Mouse (Mus musculus) CH12.LX (cell line): ENCODE results near the gene Hba-a2. TPM values are rescaled to one million over a fixed set of nuclear protein-coding genes. Genes with fewer than 3 reads are reported as not detected.

Experiments used
- DNase-seq: peaks from one replicate; pipeline ENCODE4 v3.0.0-alpha.2; 2013; ENCODE audit errors: extremely low read depth
- H3K27ac ChIP-seq: 2 replicates; pipeline ENCODE4 v1.5.1; 2012; ENCODE audit warnings: low read depth, mild to moderate bottlenecking, control low read depth, moderate library complexity; ENCODE audit not compliant: insufficient read depth
- H3K27me3 ChIP-seq: replicated peaks from 2 replicates; pipeline ENCODE3; 2012; ENCODE audit warnings: inconsistent platforms
- H3K36me3 ChIP-seq, 2 experiments: replicated peaks in 1 of 2; 2 replicates each; pipeline versions ENCODE3 to v1.6.1; 2012; ENCODE audit warnings: inconsistent platforms in 1 of 2, low read length in 1 of 2, mild to moderate bottlenecking in 1 of 2, mixed read lengths in 1 of 2, moderate library complexity in 1 of 2; ENCODE audit not compliant: control insufficient read depth in 1 of 2, insufficient read depth in 1 of 2
- H3K4me1 ChIP-seq, 2 experiments: 2 replicates each; pipeline ENCODE4 v1.6.1; 2012; ENCODE audit warnings: inconsistent platforms in 1 of 2, moderate library complexity in 1 of 2; ENCODE audit not compliant: insufficient read depth in 2 of 2, control insufficient read depth in 1 of 2
- H3K4me2 ChIP-seq: 2 replicates; pipeline ENCODE4 v1.6.1; 2012; ENCODE audit warnings: low read depth, mild to moderate bottlenecking, control low read depth; ENCODE audit not compliant: poor library complexity, insufficient read depth, severe bottlenecking
- H3K4me3 ChIP-seq, 3 experiments: fragments of 150-350 bp in 1 of 3; sonication (generic) in 1 of 3; replicated peaks in 1 of 3; 2 replicates each; pipeline versions ENCODE3 to v1.5.1; 2011 to 2012; ENCODE audit warnings: low read depth in 2 of 3, low read length in 2 of 3, mild to moderate bottlenecking in 2 of 3, moderate library complexity in 2 of 3, control low read depth in 1 of 3, improper control_type of control experiment in 1 of 3, inconsistent platforms in 1 of 3, mixed read lengths in 1 of 3; ENCODE audit not compliant: poor library complexity in 1 of 3
- H3K79me2 ChIP-seq: replicated peaks from 2 replicates; pipeline ENCODE4 v1.6.1; 2012; ENCODE audit warnings: mild to moderate bottlenecking, moderate library complexity; ENCODE audit not compliant: control insufficient read depth, poor library complexity, insufficient read depth, severe bottlenecking; ENCODE audit errors: extremely low read depth
- H3K9ac ChIP-seq: 2 replicates; pipeline ENCODE4 v1.6.1; 2012; ENCODE audit warnings: low read depth, mild to moderate bottlenecking, control low read depth, moderate library complexity; ENCODE audit not compliant: insufficient read depth
- H3K9me3 ChIP-seq: replicated peaks from 2 replicates; pipeline ENCODE3; 2012; ENCODE audit warnings: low read length, inconsistent platforms, mixed read lengths
- BHLHE40 ChIP-seq: IDR thresholded peaks from 2 replicates; pipeline ENCODE4 v1.6.1; 2011; ENCODE audit warnings: mild to moderate bottlenecking, low read depth, low read length, improper control_type of control experiment
- CHD1 ChIP-seq: IDR thresholded peaks from 2 replicates; pipeline ENCODE4 v1.6.1; 2012; ENCODE audit warnings: low read depth, low read length, improper control_type of control experiment, inconsistent platforms
- CHD2 ChIP-seq: IDR thresholded peaks from 2 replicates; pipeline ENCODE4 v1.6.1; 2011; ENCODE audit warnings: low read length, improper control_type of control experiment
- EP300 ChIP-seq: IDR thresholded peaks from 2 replicates; pipeline ENCODE4 v1.6.1; 2011; ENCODE audit warnings: low read length, improper control_type of control experiment
- HCFC1 ChIP-seq: IDR thresholded peaks from 2 replicates; pipeline ENCODE4 v1.6.1; 2012; ENCODE audit warnings: low read depth, mild to moderate bottlenecking, inconsistent platforms, low read length, improper control_type of control experiment
- IRF4 ChIP-seq: IDR thresholded peaks from 2 replicates; pipeline ENCODE4 v1.6.1; 2014; ENCODE audit warnings: low read depth, mild to moderate bottlenecking, inconsistent platforms, low read length, improper control_type of control experiment
- JUND ChIP-seq: conservative IDR thresholded peaks from 2 replicates; pipeline ENCODE4 v1.6.1; 2011; ENCODE audit warnings: low read depth, low read length, improper control_type of control experiment
- MAZ ChIP-seq: IDR thresholded peaks from 2 replicates; pipeline ENCODE4 v1.6.1; 2012; ENCODE audit warnings: low read depth, mild to moderate bottlenecking, inconsistent platforms, low read length, improper control_type of control experiment, moderate library complexity
- MYC ChIP-seq: IDR thresholded peaks from 2 replicates; pipeline ENCODE4 v1.6.1; 2011; ENCODE audit warnings: low read depth, mild to moderate bottlenecking, improper control_type of control experiment, low read length
- NELFE ChIP-seq: IDR thresholded peaks from 2 replicates; pipeline ENCODE4 v1.6.1; 2011; ENCODE audit warnings: low read depth, low read length, improper control_type of control experiment
- NRF1 ChIP-seq: IDR thresholded peaks from 2 replicates; pipeline ENCODE4 v1.6.1; 2014; ENCODE audit warnings: low read depth, mild to moderate bottlenecking, inconsistent platforms, low read length, improper control_type of control experiment, moderate library complexity
- POLR2A ChIP-seq: IDR thresholded peaks from 2 replicates; pipeline ENCODE4 v1.6.1; 2011; ENCODE audit warnings: low read depth, mild to moderate bottlenecking, improper control_type of control experiment, low read length
- RCOR1 ChIP-seq: conservative IDR thresholded peaks from 2 replicates; pipeline ENCODE4 v1.6.1; 2012; ENCODE audit warnings: low read depth, mild to moderate bottlenecking, inconsistent platforms, low read length, improper control_type of control experiment
- SIN3A ChIP-seq: IDR thresholded peaks from 2 replicates; pipeline ENCODE4 v1.6.1; 2012; ENCODE audit warnings: low read length, improper control_type of control experiment, inconsistent platforms
- ZC3H11A ChIP-seq: IDR thresholded peaks from 2 replicates; pipeline ENCODE4 v1.6.1; 2012; ENCODE audit warnings: low read depth, mild to moderate bottlenecking, inconsistent platforms, low read length, improper control_type of control experiment
- ZKSCAN1 ChIP-seq: IDR thresholded peaks from 2 replicates; pipeline ENCODE4 v1.6.1; 2012; ENCODE audit warnings: low read depth, inconsistent platforms, low read length, improper control_type of control experiment, borderline replicate concordance
- ZMIZ1 ChIP-seq: IDR thresholded peaks from 2 replicates; pipeline ENCODE4 v1.6.1; 2012; ENCODE audit warnings: low read depth, mild to moderate bottlenecking, inconsistent platforms, low read length, improper control_type of control experiment
- dilution Hi-C: fragments of 300-500 bp; cut with MboI; formaldehyde crosslinking; loops from 2 replicates; pipeline ENCODE4 v1.14.3; 2020; ENCODE audit warnings: low sequenced_read_pairs; ENCODE audit not compliant: extremely low pct_unique_long_range_greater_than_20kb, extremely low pct_ligation_motif_present
- in situ Hi-C: fragments of 300-500 bp; cut with MboI; formaldehyde crosslinking; loops from 3 replicates; pipeline ENCODE4 v1.14.3; 2019; ENCODE audit warnings: low sequenced_read_pairs, low pct_ligation_motif_present, low pct_unique_long_range_greater_than_20kb, mixed read lengths
- polyA plus RNA-seq: library from polyadenylated mRNA; unstranded; fragments of >175 nt; gene quantifications from 2 replicates; pipeline ENCODE4 v1.2.1, GENCODE M21; 2012; ENCODE audit warnings: low read depth; ENCODE audit not compliant: insufficient read length
- total RNA-seq, 2 experiments: library from RNA; depleted of rRNA; stranded (reverse); fragments of 300-350 nt in 1 of 2; fragments of >200 nt in 1 of 2; gene quantifications; 2 replicates each; pipeline ENCODE4 v1.2.3; 2012 to 2014

Gene Hba-a2
- total and polyA plus RNA-seq, 3 experiments = 2.9 to 10.3 (median 4.6) TPM

DNA sequence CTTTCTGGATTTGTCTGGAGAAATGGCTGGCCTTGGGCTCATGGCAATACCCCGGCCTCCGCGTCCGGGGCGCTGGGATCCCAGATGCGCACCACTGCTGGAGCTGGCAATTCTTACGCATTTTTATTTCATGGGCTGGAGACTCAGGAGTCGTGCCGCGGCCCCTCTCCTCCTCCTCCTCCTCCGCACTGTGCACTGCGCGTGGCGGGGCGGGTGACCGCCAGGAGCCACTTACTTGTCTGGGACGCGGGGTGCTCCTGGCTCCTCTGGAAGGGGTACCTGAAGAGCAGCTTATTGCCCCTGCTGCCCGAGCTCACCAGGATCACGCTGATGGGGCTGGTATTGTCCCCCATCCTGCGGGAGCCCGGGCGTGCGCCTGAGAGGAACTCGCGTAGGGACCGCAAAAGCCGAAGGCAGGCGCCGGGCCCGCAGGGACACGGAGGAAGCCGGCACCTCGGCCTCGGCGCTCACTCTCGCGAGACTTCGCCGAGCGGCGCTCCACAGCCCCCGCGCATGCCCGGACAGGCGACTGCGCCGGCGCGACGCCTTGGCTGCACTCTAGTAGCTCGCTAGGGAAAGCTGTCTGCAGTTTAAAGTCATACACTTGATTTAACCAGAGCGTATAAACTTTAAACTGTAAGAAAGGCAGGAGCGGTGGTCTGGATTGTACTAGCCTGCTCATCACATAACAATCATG is 29.0 kb upstream of the Hba-a2 start, which contains the start of gene Nprl3 (continued):
- TF ChIP-seq CHD1 = no peak
- TF ChIP-seq MAZ = no peak
- TF ChIP-seq POLR2A = peak; percentile 100
- no peak; the same call in 1 of the 2 replicates for TF ChIP-seq ZC3H11A
- TF ChIP-seq CHD2 = peak; percentile 99
- peak; percentile 95 for TF ChIP-seq NRF1
- peak; percentile 26; the same call in 1 of the 2 replicates for TF ChIP-seq IRF4
- peak; percentile 93 for TF ChIP-seq SIN3A
- peak; percentile 81 for TF ChIP-seq HCFC1
- TF ChIP-seq ZMIZ1 = peak; percentile 96
- TF ChIP-seq MYC = peak; percentile 61; the same call in 1 of the 2 replicates
- TF ChIP-seq BHLHE40 = 0 out of 2 replicates have a peak, but pooled peaks have one; percentile 17
- TF ChIP-seq, all 38 proteins: peak for 17

DNA sequence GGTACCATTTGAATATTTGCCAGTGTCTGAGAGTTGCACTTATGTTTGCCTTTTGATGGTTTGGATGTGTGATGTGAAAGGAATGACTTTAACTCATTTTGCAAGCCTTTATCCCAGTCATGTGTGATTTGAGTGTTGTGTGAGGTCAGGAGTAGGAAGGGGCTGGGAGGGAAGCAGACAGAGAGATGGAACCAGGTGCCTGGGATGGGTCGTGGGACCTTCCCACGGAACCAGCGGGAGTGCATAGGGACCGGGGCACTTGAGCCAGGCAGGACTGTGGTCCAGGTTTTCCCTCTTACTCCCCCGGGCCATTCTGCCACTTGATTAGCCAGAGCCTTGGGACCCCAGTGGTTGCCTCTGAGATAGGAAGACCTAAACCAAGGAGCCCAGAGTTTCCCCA is 28.3 kb upstream of the Hba-a2 start:
- Histone ChIP-seq H3K9me3 (no peaks in the 10 kb centered on the region), H3K4me1 (peaks cover 17 to 58% of the 10 kb centered on the region in 2 experiments), H3K27ac (no peak overlapping the region), H3K4me3 (peak overlapping the region; percentile 5 to 82 (median 54)), H3K9ac (peak overlapping the region; percentile 53), H3K27me3 (no peaks in the 10 kb centered on the region), H3K4me2 (peak overlapping the region; percentile 40)
- dilution Hi-C loops (no loop called here), in situ Hi-C loops (no loop called here)
- no peak for DNase-seq
- TF ChIP-seq RCOR1 = no peak
- TF ChIP-seq ZC3H11A = no peak
- TF ChIP-seq MAZ = 0 out of 2 replicates have a peak, but pooled peaks have one; percentile 72
- TF ChIP-seq CHD2 = no peak
- TF ChIP-seq, all 38 proteins: peak for 1
- peaks cover 12% of the 10 kb centered on the region for H3K79me2 ChIP-seq
- peaks cover under 1 to 20% of the 10 kb centered on the region in 2 experiments for H3K36me3 ChIP-seq

DNA sequence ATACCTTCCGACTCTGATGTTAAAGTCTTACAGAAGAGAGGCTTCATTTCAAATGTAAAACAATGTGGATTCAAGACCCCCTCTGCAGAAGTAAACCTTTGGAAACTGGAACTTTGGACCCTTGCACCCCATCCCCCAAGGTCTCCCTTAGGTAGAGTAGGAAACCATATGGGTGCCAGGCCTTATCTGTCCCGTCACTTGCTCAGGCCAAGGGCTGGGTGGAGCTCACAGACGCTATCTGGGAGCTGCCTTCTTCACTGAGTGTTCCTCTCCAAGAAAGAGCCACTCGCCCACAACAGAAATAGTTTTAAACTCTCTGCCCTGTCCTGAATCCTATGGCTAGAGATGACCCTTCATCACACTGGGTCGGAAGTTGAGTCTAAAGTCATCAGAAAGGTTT is 27.3 kb upstream of the Hba-a2 start:
- no peak for DNase-seq
- TF ChIP-seq JUND (no peak), NELFE (no peak), EP300 (no peak), ZKSCAN1 (no peak)
- TF ChIP-seq, all 38 proteins: peak for 0

More for the DNA sequence above, 27.3 kb upstream of the Hba-a2 start:
- Histone ChIP-seq H3K4me3 (no peak overlapping the region), H3K9me3 (no peaks in the 10 kb centered on the region), H3K79me2 (peaks cover 12% of the 10 kb centered on the region), H3K4me2 (no peak overlapping the region), H3K27ac (no peak overlapping the region), H3K36me3 (peaks cover 0 to 11% of the 10 kb centered on the region in 2 experiments), H3K9ac (no peak overlapping the region), H3K27me3 (no peaks in the 10 kb centered on the region), H3K4me1 (peaks cover 17 to 49% of the 10 kb centered on the region in 2 experiments)
- dilution Hi-C loops (no loop called here), in situ Hi-C loops (no loop called here)
